23 mouse cellular contexts compared by ENCODE assay signal in genomic region chr17:34068864-34069263, GRCm38 (mm10). TPM values are rescaled to one million over a fixed set of nuclear protein-coding genes. Genes with fewer than 3 reads are reported as not detected.
DNase-seq lines count a peak whose midpoint lies in the region; ATAC-seq and TF ChIP-seq lines count a peak whose summit lies in the region.
"Had no signal": no experiment of that assay in that cellular context is flagged by ENCODE, and none has a peak within 500 bp of the region (broad histone marks: within the 10 kb centered on the region; RNA-seq: fewer than 3 reads in every experiment).

No protein-coding gene starts in this region.

- WGBS in kidney, postnatal 0 days = 44% methylated on average over 3 of the region's 3 CpGs
- 50% methylated on average over 3 of the region's 3 CpGs for WGBS in embryonic facial prominence, embryonic 15.5 days
- WGBS in heart, embryonic 12.5 days = 51% methylated on average over 3 of the region's 3 CpGs

- no peak for ATAC-seq in kidney, postnatal 0 days (replicated peaks; ENCODE audit: low FRiP score, low read depth)
- ATAC-seq in embryonic facial prominence, embryonic 15.5 days (ENCODE audit: insufficient number of reproducible peaks, low FRiP score, low TSS enrichment, low read depth) = peak; percentile 53; the same call in 1 of the 2 replicates
- ATAC-seq in heart, embryonic 12.5 days (ENCODE audit: insufficient number of reproducible peaks, low FRiP score) = no peak
- ATAC-seq: forebrain, embryonic 13.5 days; forebrain, postnatal 0 days; intestine, embryonic 16.5 days had no signal

- H3K4me3 ChIP-seq in kidney, postnatal 0 days (replicated peaks; ENCODE audit: low read depth, low read length) = no peak overlapping the region
- H3K4me3 ChIP-seq in embryonic facial prominence, embryonic 15.5 days (replicated peaks) = no peak overlapping the region
- no peak overlapping the region for H3K4me3 ChIP-seq in heart, embryonic 12.5 days
- H3K4me3 ChIP-seq: forebrain, embryonic 13.5 days; gastrocnemius, adult 2 months; heart, embryonic 10.5 days; heart, embryonic 15.5 days; hindbrain, embryonic 10.5 days had no signal

- no peaks in the 10 kb centered on the region for H3K27me3 ChIP-seq in kidney, postnatal 0 days (ENCODE audit: insufficient read depth, low read length)
- H3K27me3 ChIP-seq in embryonic facial prominence, embryonic 15.5 days = no peaks in the 10 kb centered on the region
- H3K27me3 ChIP-seq in heart, embryonic 12.5 days (replicated peaks) = peaks cover 26% of the 10 kb centered on the region; the same call in 1 of the 2 replicates
- H3K27me3 ChIP-seq: forebrain, embryonic 13.5 days had no signal

- H3K9me3 ChIP-seq in kidney, postnatal 0 days (replicated peaks; ENCODE audit: low read length) = no peaks in the 10 kb centered on the region
- H3K9me3 ChIP-seq in embryonic facial prominence, embryonic 15.5 days (replicated peaks) = no peaks in the 10 kb centered on the region
- H3K9me3 ChIP-seq in heart, embryonic 12.5 days (replicated peaks) = no peaks in the 10 kb centered on the region
- H3K9me3 ChIP-seq: forebrain, embryonic 13.5 days; heart, embryonic 10.5 days; heart, embryonic 15.5 days; hindbrain, embryonic 10.5 days had no signal

- no peaks in the 10 kb centered on the region for H3K4me1 ChIP-seq in kidney, postnatal 0 days (replicated peaks; ENCODE audit: insufficient read depth, low read length)
- no peaks in the 10 kb centered on the region for H3K4me1 ChIP-seq in embryonic facial prominence, embryonic 15.5 days
- H3K4me1 ChIP-seq in heart, embryonic 12.5 days (replicated peaks) = no peaks in the 10 kb centered on the region
- H3K4me1 ChIP-seq: forebrain, embryonic 13.5 days; heart, embryonic 10.5 days; heart, embryonic 15.5 days had no signal

- no peaks in the 10 kb centered on the region for H3K36me3 ChIP-seq in kidney, postnatal 0 days (ENCODE audit: insufficient read depth, low read length)
- no peaks in the 10 kb centered on the region for H3K36me3 ChIP-seq in embryonic facial prominence, embryonic 15.5 days
- H3K36me3 ChIP-seq in heart, embryonic 12.5 days = no peaks in the 10 kb centered on the region
- H3K36me3 ChIP-seq: heart, embryonic 10.5 days; heart, embryonic 15.5 days had no signal

- peak; percentile 35 for DNase-seq in kidney, postnatal 0 days (ENCODE audit: low spot score)
- DNase-seq in kidney, adult 18-20 months = no peak
- DNase-seq in induced T-regulatory cell, adult 2 months (ENCODE audit: low read depth) = peak; percentile 43
- no peak for DNase-seq in retina, embryonic 14.5 days (ENCODE audit: low spot score)
- no peak for DNase-seq in layer of hippocampus, postnatal 10 days (ENCODE audit: low spot score in 2 of 2)
- DNase-seq: adrenal gland, adult 8-10 months; adrenal gland, postnatal 36 days; cerebellum, adult 11 months; cerebellum, adult 8-10 months; cerebellum, postnatal 14 days; forebrain, postnatal 0 days; gastrocnemius, adult 2 months; gastrocnemius, postnatal 25 days; heart, adult 18-20 months; heart, postnatal 14 days had no signal

- no peak overlapping the region for H3K9ac ChIP-seq in kidney, postnatal 0 days (ENCODE audit: low read depth, low read length)
- no peak overlapping the region for H3K9ac ChIP-seq in embryonic facial prominence, embryonic 15.5 days
- H3K9ac ChIP-seq in heart, embryonic 12.5 days = no peak overlapping the region
- H3K9ac ChIP-seq: forebrain, embryonic 13.5 days; forebrain, postnatal 0 days; heart, embryonic 15.5 days; hindbrain, embryonic 14.5 days had no signal

- no peak for TF ChIP-seq CTCF in kidney, postnatal 0 days (IDR thresholded peaks at IDR 0.05; ENCODE audit: low read depth)

- no peak overlapping the region for H3K27ac ChIP-seq in kidney, postnatal 0 days
- no peak overlapping the region for H3K27ac ChIP-seq in embryonic facial prominence, embryonic 15.5 days (replicated peaks)
- H3K27ac ChIP-seq in heart, embryonic 12.5 days (ENCODE audit: poor library complexity, severe bottlenecking) = no peak overlapping the region
- H3K27ac ChIP-seq: forebrain, embryonic 13.5 days; gastrocnemius, adult 2 months; heart, embryonic 10.5 days; heart, embryonic 15.5 days; hindbrain, embryonic 10.5 days; hindbrain, embryonic 14.5 days had no signal

- no peak overlapping the region for H3K4me2 ChIP-seq in kidney, postnatal 0 days (ENCODE audit: low read length)
- H3K4me2 ChIP-seq in embryonic facial prominence, embryonic 15.5 days (replicated peaks) = no peak overlapping the region
- no peak overlapping the region for H3K4me2 ChIP-seq in heart, embryonic 12.5 days
- H3K4me2 ChIP-seq: forebrain, embryonic 13.5 days; heart, embryonic 15.5 days; hindbrain, embryonic 14.5 days had no signal

RNA-seq across cellular contexts. Expression of gene H2-Oa, which starts 23.3 kb away (rescaled TPM):
- polyA plus RNA-seq in kidney, postnatal 0 days (2015; fragmentation: Nextera tagmentation; extraction: Ambion mirVana) = 0.83 and 0.95 TPM in 2 replicates
- 0.54 and 0.89 TPM in 2 replicates for polyA plus RNA-seq in embryonic facial prominence, embryonic 15.5 days (2015; fragmentation: Nextera tagmentation; extraction: Ambion mirVana)
- polyA plus RNA-seq in heart, embryonic 12.5 days (2016; fragmentation: Nextera tagmentation; extraction: Ambion mirVana) = 0.26 and 0.37 TPM in 2 replicates
- under 1 TPM in 1 of 2 experiments, not detected in 1; 0.34 TPM for total RNA-seq in layer of hippocampus, postnatal 10 days (2021)
- total RNA-seq: adrenal gland, postnatal 36 days; forebrain, postnatal 0 days; gastrocnemius, adult 2 months; gastrocnemius, postnatal 25 days had no signal
- polyA plus RNA-seq: forebrain, embryonic 13.5 days; forebrain, postnatal 0 days had no signal

RNA-seq across cellular contexts. Expression of gene Col11a2, which starts 29.6 kb away (rescaled TPM):
- polyA plus RNA-seq in kidney, postnatal 0 days (2015; fragmentation: Nextera tagmentation; extraction: Ambion mirVana) = 1.4 and 1.6 TPM in 2 replicates
- polyA plus RNA-seq in embryonic facial prominence, embryonic 15.5 days (2015; fragmentation: Nextera tagmentation; extraction: Ambion mirVana) = 53.2 and 64.3 TPM in 2 replicates
- polyA plus RNA-seq in heart, embryonic 12.5 days (2016; fragmentation: Nextera tagmentation; extraction: Ambion mirVana) = 0.48 and 0.83 TPM in 2 replicates
- 10 to 100 TPM; 14.5 to 22.0 TPM for total RNA-seq in layer of hippocampus, postnatal 10 days (2021)

RNA-seq across cellular contexts. Expression of gene Rxrb, which starts 37.3 kb away (rescaled TPM):
- 42.3 and 46.1 TPM in 2 replicates for polyA plus RNA-seq in kidney, postnatal 0 days (2015; fragmentation: Nextera tagmentation; extraction: Ambion mirVana)
- 53.0 and 54.6 TPM in 2 replicates for polyA plus RNA-seq in embryonic facial prominence, embryonic 15.5 days (2015; fragmentation: Nextera tagmentation; extraction: Ambion mirVana)
- 34.7 and 36.9 TPM in 2 replicates for polyA plus RNA-seq in heart, embryonic 12.5 days (2016; fragmentation: Nextera tagmentation; extraction: Ambion mirVana)
- 10 to 100 TPM; 70.1 to 70.2 TPM for total RNA-seq in layer of hippocampus, postnatal 10 days (2021)

RNA-seq across cellular contexts. Expression of gene Slc39a7, which starts 37.4 kb away (rescaled TPM):
- polyA plus RNA-seq in kidney, postnatal 0 days (2015; fragmentation: Nextera tagmentation; extraction: Ambion mirVana) = 149 and 165 TPM in 2 replicates
- polyA plus RNA-seq in embryonic facial prominence, embryonic 15.5 days (2015; fragmentation: Nextera tagmentation; extraction: Ambion mirVana) = 229 and 234 TPM in 2 replicates
- polyA plus RNA-seq in heart, embryonic 12.5 days (2016; fragmentation: Nextera tagmentation; extraction: Ambion mirVana) = 128 and 130 TPM in 2 replicates
- 100 to 1,000 TPM in 1 of 2 experiments, 10 to 100 TPM in 1; 82.8 to 108 TPM for total RNA-seq in layer of hippocampus, postnatal 10 days (2021)

RNA-seq across cellular contexts. Expression of gene H2-Ke6, which starts 41.0 kb away (rescaled TPM):
- polyA plus RNA-seq in kidney, postnatal 0 days (2015; fragmentation: Nextera tagmentation; extraction: Ambion mirVana) = 64.9 and 65.7 TPM in 2 replicates
- polyA plus RNA-seq in embryonic facial prominence, embryonic 15.5 days (2015; fragmentation: Nextera tagmentation; extraction: Ambion mirVana) = 54.1 and 57.4 TPM in 2 replicates
- polyA plus RNA-seq in heart, embryonic 12.5 days (2016; fragmentation: Nextera tagmentation; extraction: Ambion mirVana) = 46.7 and 48.0 TPM in 2 replicates
- 10 to 100 TPM; 48.6 to 51.6 TPM for total RNA-seq in layer of hippocampus, postnatal 10 days (2021)

Comparison
In these comparisons a context has a peak if more than half of its experiments do, and no peak if none do; other contexts are left out.
1. DNase-seq: peak in kidney, postnatal 0 days (single experiment) and induced T-regulatory cell, adult 2 months (single experiment); none in kidney, adult 18-20 months (single experiment), retina, embryonic 14.5 days (single experiment) and layer of hippocampus, postnatal 10 days (0 of 2).
2. RNA of gene Col11a2, which starts 29.6 kb away (polyA plus RNA-seq): 53.2 to 64.3 TPM in embryonic facial prominence, embryonic 15.5 days; 1.4 to 1.6 TPM in kidney, postnatal 0 days and 0.48 to 0.83 TPM in heart, embryonic 12.5 days; every median in the first group is over 10 times any median in the second.